Mouse (Mus musculus) CH12.LX (cell line): ENCODE measurements around the gene Acads.

Experiments
- MYC ChIP-seq: IDR thresholded peaks from 2 replicates; pipeline ENCODE4 v1.6.1; 2011; ENCODE audit warnings: low read depth, mild to moderate bottlenecking, improper control_type of control experiment, low read length
- POLR2A ChIP-seq: IDR thresholded peaks from 2 replicates; pipeline ENCODE4 v1.6.1; 2011; ENCODE audit warnings: low read depth, mild to moderate bottlenecking, improper control_type of control experiment, low read length

GRCm38 (mm10) chr5:115132465-115132864, 13.3 kb upstream of the Acads start:
- TF ChIP-seq MYC (peak; percentile 56; the same call in 1 of the 2 replicates), POLR2A (peak; percentile 33; the same call in 1 of the 2 replicates)
